Mouse (Mus musculus) ES-E14 (cell line): ENCODE data around the gene Wasf2.

Source experiments
- CHD2 ChIP-seq: IDR thresholded peaks from 2 replicates; pipeline ENCODE4 v1.6.1; 2014; ENCODE audit warnings: mild to moderate bottlenecking, low read depth, low read length, inconsistent platforms
- HCFC1 ChIP-seq: IDR thresholded peaks from 2 replicates; pipeline ENCODE4 v1.6.1; 2012; ENCODE audit warnings: low read length, inconsistent platforms, borderline replicate concordance; ENCODE audit not compliant: insufficient read depth
- MAFK ChIP-seq: IDR thresholded peaks from 2 replicates; pipeline ENCODE4 v1.6.1; 2014; ENCODE audit warnings: mild to moderate bottlenecking, low read depth, low read length, inconsistent platforms; ENCODE audit not compliant: insufficient read depth
- ZC3H11A ChIP-seq: IDR thresholded peaks from 2 replicates; pipeline ENCODE4 v1.6.1; 2012; ENCODE audit warnings: low read depth, mild to moderate bottlenecking, inconsistent platforms, low read length, borderline replicate concordance
- ZNF384 ChIP-seq: IDR thresholded peaks from 2 replicates; pipeline ENCODE4 v1.6.1; 2012; ENCODE audit warnings: low read depth, low read length, inconsistent platforms

- TF ChIP-seq HCFC1 = no peak
- no peak for TF ChIP-seq CHD2
- TF ChIP-seq ZC3H11A = no peak
- TF ChIP-seq MAFK = no peak
- no peak for TF ChIP-seq ZNF384
These were observed 40.5 kb upstream of the Wasf2 start for GRCm38 (mm10) chr4:133089802-133090201.
